Mouse (Mus musculus) liver, adult 2 months (tissue): ENCODE measurements around the gene Sept7. TPM values are rescaled to one million over a fixed set of nuclear protein-coding genes. Genes with fewer than 3 reads are reported as not detected.

ENCODE experiments used
- DNase-seq: peaks from one replicate; pipeline ENCODE4 v3.0.0-alpha.2; 2011; ENCODE audit warnings: low read depth, low spot score; ENCODE audit errors: extremely low read depth
- H3K27ac ChIP-seq: fragments of 200-500 bp; replicated peaks from 2 replicates; pipeline ENCODE4 v1.5.1; 2012; ENCODE audit warnings: low read depth, mild to moderate bottlenecking, control low read depth, inconsistent platforms, low read length; ENCODE audit not compliant: insufficient read depth
- H3K27me3 ChIP-seq: fragments of 200-500 bp; 2 replicates; pipeline ENCODE4 v1.6.1; 2012; ENCODE audit warnings: mild to moderate bottlenecking, moderate library complexity, low read length, inconsistent platforms; ENCODE audit not compliant: control insufficient read depth, insufficient read depth
- H3K36me3 ChIP-seq: fragments of 200-500 bp; 2 replicates; pipeline ENCODE4 v1.6.1; 2012; ENCODE audit warnings: low read length, inconsistent platforms; ENCODE audit not compliant: control insufficient read depth, insufficient read depth
- H3K4me1 ChIP-seq: fragments of 200-500 bp; 2 replicates; pipeline ENCODE4 v1.6.1; 2011; ENCODE audit warnings: low read length; ENCODE audit not compliant: control insufficient read depth, insufficient read depth
- H3K4me3 ChIP-seq: fragments of 200-500 bp; 2 replicates; pipeline ENCODE4 v1.5.1; 2011; ENCODE audit warnings: low read depth, mild to moderate bottlenecking, control low read depth, low read length, moderate library complexity; ENCODE audit not compliant: insufficient read depth
- H3K79me2 ChIP-seq: fragments of 200-500 bp; 2 replicates; pipeline ENCODE4 v1.6.1; 2012; ENCODE audit warnings: inconsistent platforms, mild to moderate bottlenecking, low read length, moderate library complexity; ENCODE audit not compliant: control insufficient read depth, insufficient read depth
- H3K9ac ChIP-seq: fragments of 200-500 bp; 2 replicates; pipeline ENCODE4 v1.6.1; 2012; ENCODE audit warnings: low read depth, mild to moderate bottlenecking, control low read depth, inconsistent platforms, low read length
- CTCF ChIP-seq: fragments of 200-500 bp; IDR thresholded peaks from 2 replicates; pipeline ENCODE4 v1.5.1; 2011; ENCODE audit warnings: low read depth, low read length, control low read depth
- POLR2A ChIP-seq: fragments of 200-500 bp; IDR thresholded peaks from 2 replicates; pipeline ENCODE4 v1.6.1; 2011; ENCODE audit warnings: low read length, control low read depth; ENCODE audit not compliant: insufficient read depth; ENCODE audit errors: extremely low read depth
- WGBS: fragments of 180-500 bp; shearing (Covaris S2); methylation state at CpG from one replicate; pipeline ENCODE4 v1.1.7; 2018; 5-methylcytosine and 5-hydroxymethylcytosine counted together
- polyA plus RNA-seq: library from polyadenylated mRNA; depleted of rRNA; stranded (reverse); fragments of >200 nt; gene quantifications from 2 replicates; pipeline ENCODE4 v1.2.3, GENCODE M21; 2012
- total RNA-seq: library from RNA; depleted of rRNA; stranded (reverse); fragments of >200 nt; gene quantifications from 2 replicates; pipeline ENCODE4 v1.2.3, GENCODE M21; 2014

The Sept7 gene
- total and polyA plus RNA-seq, 2 experiments = 3.3 to 56.5 TPM

DNA sequence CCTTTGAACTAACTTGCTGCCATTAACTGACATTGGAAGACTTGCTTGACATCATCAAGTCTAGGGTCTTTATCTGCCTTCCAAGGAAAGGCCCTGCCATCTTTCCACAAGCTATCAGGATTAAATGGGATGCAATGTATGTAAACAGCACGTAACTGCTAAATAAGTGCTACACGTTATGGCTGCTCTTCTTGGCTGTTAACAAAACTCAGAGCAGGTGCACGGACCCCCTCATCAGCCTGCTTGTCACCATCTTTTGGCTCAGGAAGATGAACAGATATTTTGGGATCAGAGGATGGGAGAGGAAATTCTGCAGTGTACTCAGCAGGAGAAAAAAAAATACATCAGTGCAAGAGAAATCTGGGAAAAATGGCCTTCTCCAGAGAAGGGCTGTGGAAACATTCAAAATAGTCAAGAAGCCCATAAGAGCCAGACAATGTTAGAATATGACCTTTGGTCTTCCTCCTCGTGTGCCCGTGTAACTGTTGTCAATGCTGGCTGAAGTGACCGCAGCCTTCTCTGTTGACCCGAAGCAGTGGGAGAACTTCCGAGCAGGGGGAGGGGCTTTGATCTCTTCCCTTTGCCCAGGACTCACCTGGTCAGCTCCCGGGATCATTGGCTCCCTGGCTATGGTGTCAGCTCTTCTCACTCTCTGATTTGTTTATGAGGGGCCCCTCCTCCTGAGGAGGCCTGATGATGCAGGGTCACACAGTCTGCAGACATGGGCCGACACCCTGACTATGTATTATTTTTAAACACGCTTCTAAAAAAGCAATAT, 76.9 kb downstream of the Sept7 start:
- WGBS = 40% methylated on average over 11 of the region's 11 CpGs
- TF ChIP-seq CTCF (no peak), POLR2A (no peak)
- no peak overlapping the region for H3K4me3 ChIP-seq
- no peaks in the 10 kb centered on the region for H3K27me3 ChIP-seq
- no peaks in the 10 kb centered on the region for H3K36me3 ChIP-seq
- H3K4me1 ChIP-seq = peaks cover 13% of the 10 kb centered on the region
- peak overlapping the region; percentile 45; the same call in 1 of the 2 replicates for H3K27ac ChIP-seq
- H3K9ac ChIP-seq = no peak overlapping the region
- no peaks in the 10 kb centered on the region for H3K79me2 ChIP-seq
- DNase-seq = peak; percentile 93

- Histone ChIP-seq H3K79me2 (no peaks in the 10 kb centered on the region), H3K36me3 (no peaks in the 10 kb centered on the region), H3K4me3 (no peak overlapping the region), H3K27ac (no peak overlapping the region), H3K27me3 (no peaks in the 10 kb centered on the region), H3K9ac (no peak overlapping the region), H3K4me1 (no peaks in the 10 kb centered on the region)
- TF ChIP-seq POLR2A (no peak), CTCF (no peak)
- DNase-seq = no peak
- WGBS = 90% methylated on average over 2 of the region's 2 CpGs
Observed at GRCm38 (mm10) chr9:25337436-25338198, 85.4 kb downstream of the Sept7 start.

GRCm38 (mm10) chr9:25340412-25340811, 88.2 kb downstream of the Sept7 start:
- Histone ChIP-seq H3K27me3 (no peaks in the 10 kb centered on the region), H3K36me3 (no peaks in the 10 kb centered on the region), H3K9ac (no peak overlapping the region), H3K4me3 (no peak overlapping the region), H3K79me2 (no peaks in the 10 kb centered on the region), H3K27ac (no peak overlapping the region), H3K4me1 (no peaks in the 10 kb centered on the region)
- WGBS = 100% methylated on average over 1 of the region's 1 CpGs
- TF ChIP-seq POLR2A (no peak), CTCF (no peak)
- DNase-seq = no peak

- Histone ChIP-seq H3K36me3 (no peaks in the 10 kb centered on the region), H3K79me2 (no peaks in the 10 kb centered on the region), H3K27me3 (no peaks in the 10 kb centered on the region), H3K27ac (no peak overlapping the region), H3K9ac (no peak overlapping the region), H3K4me3 (no peak overlapping the region), H3K4me1 (no peaks in the 10 kb centered on the region)
- no peak for DNase-seq
- TF ChIP-seq POLR2A (no peak), CTCF (no peak)
- 85% methylated on average over 1 of the region's 1 CpGs for WGBS
Observed at GRCm38 (mm10) chr9:25353775-25354174, 101.5 kb downstream of the Sept7 start.

DNA sequence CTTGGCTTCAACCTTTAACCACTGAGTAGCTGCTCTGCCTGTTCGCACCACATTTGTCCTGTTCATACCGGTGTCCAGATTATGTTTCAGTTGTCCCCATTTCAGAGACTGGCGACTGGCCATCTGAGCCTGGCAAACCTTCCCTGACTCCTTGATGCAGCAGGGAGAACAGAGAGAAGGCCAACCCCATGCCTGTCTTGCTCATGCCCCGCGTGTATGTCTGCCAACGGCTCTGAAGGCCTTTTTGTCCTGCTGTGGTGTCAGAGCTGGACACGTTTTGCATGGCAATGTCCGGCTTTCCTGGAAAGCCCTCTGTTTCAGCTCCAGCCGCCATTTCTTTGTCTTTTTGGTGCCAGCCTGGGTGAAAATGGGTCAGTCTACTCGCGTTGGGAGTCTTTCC, 103.6 kb downstream of the Sept7 start:
- H3K4me1 ChIP-seq = no peaks in the 10 kb centered on the region
- 90% methylated on average over 11 of the region's 11 CpGs for WGBS
- no peaks in the 10 kb centered on the region for H3K27me3 ChIP-seq
- no peak overlapping the region for H3K4me3 ChIP-seq
- DNase-seq = no peak
- no peak overlapping the region for H3K9ac ChIP-seq
- H3K36me3 ChIP-seq = no peaks in the 10 kb centered on the region
- no peak overlapping the region for H3K27ac ChIP-seq
- no peaks in the 10 kb centered on the region for H3K79me2 ChIP-seq
- TF ChIP-seq POLR2A (no peak), CTCF (no peak)

DNA sequence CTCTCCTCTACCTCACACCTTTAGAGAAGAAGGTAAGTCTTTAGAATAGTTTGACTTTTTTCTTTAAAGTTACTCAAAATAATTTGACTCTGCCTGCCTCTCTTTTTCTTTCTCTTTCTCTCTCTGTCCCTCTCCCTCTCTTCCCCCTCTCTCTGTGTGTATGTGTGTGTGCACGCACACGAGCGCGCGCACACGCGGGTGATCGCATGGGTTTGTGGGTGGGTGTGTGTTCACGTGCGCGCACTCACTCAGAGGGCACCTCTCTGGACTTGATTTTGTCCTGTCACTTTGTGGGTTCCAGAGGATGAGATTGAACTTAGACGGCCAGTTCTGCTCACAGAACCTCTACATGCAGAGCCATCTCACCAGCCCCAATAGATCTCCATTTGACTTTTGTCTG, 105.3 kb downstream of the Sept7 start:
- H3K4me1 ChIP-seq = no peaks in the 10 kb centered on the region
- DNase-seq = no peak
- 98% methylated on average over 12 of the region's 12 CpGs for WGBS

More for the DNA sequence above, 105.3 kb downstream of the Sept7 start:
- no peaks in the 10 kb centered on the region for H3K36me3 ChIP-seq
- no peak overlapping the region for H3K27ac ChIP-seq
- no peak overlapping the region for H3K9ac ChIP-seq
- TF ChIP-seq POLR2A (no peak), CTCF (no peak)
- no peaks in the 10 kb centered on the region for H3K27me3 ChIP-seq
- no peaks in the 10 kb centered on the region for H3K79me2 ChIP-seq
- H3K4me3 ChIP-seq = no peak overlapping the region
